Mouse (Mus musculus): ENCODE measurements around the gene Polr2e.

The Polr2e gene

DNA sequence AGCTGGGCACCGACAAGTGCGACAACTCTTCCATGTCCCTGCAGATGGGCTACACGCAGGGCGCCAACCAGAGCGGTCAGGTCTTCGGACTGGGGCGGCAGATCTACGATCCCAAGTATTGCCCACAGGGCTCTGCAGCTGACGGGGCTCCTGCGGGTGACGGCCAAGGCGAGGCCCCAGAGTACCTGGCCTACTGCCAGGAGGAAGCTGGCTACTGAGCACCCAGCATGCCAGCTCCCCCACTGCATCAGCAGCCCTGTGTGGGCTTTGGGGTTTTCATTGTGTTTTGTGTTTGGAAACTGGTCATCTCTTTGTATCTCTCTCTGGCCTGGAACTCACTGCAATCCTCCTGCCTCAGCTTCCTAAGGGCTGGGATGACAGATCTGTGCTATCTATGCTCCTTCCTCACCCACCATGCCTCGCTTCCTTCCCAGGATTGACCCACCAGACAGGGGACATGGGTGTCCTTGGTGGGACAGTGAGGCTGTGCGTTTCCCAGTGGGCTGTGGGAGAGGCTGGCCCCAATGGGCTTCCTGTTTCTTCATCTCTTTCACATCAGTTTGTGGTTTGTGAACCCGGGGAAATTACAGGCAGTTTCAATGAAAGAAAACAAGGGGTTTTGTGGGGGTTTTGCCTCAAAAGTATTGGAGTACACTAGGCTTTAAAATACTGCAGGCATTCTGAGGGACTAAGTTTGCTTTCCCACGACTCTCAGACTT is 45.0 kb downstream of the Polr2e start:
- in situ Hi-C loops (cut with MboI; ENCODE audit: unreplicated experiment in 2 of 2) = no loop called here

DNA sequence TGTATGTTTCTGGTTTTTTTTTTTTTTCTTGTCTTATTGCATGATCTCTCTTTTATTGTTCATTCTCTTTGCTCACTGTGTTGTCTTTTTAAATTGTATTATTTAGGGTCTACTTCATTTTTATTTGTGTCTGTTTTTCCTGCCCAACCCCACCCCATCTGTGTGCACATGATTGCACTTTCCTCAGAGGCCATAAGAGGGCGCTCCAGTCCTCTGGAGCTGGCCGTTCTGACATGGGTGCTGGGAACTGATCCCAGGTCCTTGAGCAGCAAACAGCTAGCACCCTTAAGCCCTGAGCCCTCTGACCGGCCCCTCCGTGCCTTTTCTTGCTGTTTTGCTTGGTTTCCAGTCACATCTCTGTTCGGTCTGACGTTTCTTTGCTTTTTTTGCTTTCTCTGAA is 48.0 kb downstream of the Polr2e start:
- in situ Hi-C loops (cut with MboI; ENCODE audit: unreplicated experiment in 2 of 2) = no loop called here

DNA sequence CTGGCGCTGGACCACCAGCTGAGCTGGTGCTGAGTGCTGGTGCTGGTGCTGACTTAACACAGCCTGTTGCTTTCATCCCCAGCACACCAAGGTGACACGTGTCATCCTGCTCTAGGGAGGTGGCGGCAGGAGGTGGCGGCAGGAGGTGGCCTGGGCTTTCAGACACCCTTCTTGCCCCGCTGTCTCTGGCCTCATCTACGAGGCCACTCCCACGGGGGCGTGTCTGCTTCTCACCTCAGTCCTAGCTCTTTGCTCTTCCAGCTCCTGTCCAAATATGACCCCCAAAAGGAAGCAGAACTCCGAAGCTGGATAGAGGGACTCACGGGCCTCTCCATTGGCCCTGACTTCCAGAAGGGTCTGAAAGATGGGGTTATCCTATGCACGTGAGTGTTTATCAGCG is 48.5 kb downstream of the Polr2e start:
- in situ Hi-C loops (cut with MboI; ENCODE audit: unreplicated experiment in 2 of 2) = no loop called here

DNA sequence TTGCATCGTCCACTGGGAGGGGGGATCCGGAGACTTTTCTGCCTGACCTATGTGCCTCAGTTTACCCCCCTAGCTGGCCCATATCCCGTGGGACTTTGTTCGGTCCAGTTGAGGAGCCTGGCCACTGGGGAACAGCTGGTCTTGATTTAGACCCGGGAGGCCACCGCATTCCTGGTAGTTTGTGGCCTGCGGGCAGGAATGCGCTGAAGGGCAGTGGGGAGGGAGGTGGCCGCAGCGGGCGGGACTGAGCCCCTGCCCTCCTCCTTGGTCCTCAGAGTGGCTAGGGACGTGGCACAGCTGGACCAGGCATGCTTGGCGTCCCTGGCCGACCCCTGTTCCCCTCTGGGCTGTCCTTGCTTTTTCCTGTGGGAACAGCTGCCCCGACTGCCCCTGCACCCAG is 49.7 kb downstream of the Polr2e start:
- in situ Hi-C loops (cut with MboI; ENCODE audit: unreplicated experiment in 2 of 2) = loop anchor here (5.0 to 10.0 kb wide), 4 partner anchors 42 to 125 kb away; partner anchors contain the start of gene Stk11 (in 1 of the 2)

DNA sequence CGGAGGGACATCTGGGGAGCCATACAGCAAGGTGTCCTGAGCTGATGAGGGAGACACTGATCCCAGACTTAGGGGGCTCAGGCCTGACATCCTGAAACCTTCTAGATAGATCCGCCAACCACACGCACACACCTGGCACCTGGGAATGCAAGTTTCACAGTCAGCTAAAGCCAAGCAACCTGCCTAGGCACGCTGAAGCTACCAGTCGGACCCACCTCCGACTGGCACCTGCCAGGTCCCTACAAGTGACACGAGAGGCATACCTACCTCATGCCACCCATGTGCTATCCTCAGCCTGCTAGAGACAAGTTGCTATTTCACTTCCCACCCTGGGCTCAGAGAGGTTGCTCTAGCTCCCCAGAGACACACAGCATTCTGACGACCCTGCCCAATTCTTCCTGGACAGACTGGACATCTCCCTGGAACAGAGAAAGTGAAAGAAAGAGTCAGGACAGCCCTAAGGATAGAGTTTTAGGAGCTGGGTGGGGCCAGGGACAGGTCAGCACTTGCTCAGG is 50.3 kb downstream of the Polr2e start:
- in situ Hi-C loops (cut with MboI; ENCODE audit: unreplicated experiment in 2 of 2) = loop anchor here (5.0 to 10.0 kb wide), 4 partner anchors 43 to 125 kb away; partner anchors contain the start of gene Stk11 (in 1 of the 2)

DNA sequence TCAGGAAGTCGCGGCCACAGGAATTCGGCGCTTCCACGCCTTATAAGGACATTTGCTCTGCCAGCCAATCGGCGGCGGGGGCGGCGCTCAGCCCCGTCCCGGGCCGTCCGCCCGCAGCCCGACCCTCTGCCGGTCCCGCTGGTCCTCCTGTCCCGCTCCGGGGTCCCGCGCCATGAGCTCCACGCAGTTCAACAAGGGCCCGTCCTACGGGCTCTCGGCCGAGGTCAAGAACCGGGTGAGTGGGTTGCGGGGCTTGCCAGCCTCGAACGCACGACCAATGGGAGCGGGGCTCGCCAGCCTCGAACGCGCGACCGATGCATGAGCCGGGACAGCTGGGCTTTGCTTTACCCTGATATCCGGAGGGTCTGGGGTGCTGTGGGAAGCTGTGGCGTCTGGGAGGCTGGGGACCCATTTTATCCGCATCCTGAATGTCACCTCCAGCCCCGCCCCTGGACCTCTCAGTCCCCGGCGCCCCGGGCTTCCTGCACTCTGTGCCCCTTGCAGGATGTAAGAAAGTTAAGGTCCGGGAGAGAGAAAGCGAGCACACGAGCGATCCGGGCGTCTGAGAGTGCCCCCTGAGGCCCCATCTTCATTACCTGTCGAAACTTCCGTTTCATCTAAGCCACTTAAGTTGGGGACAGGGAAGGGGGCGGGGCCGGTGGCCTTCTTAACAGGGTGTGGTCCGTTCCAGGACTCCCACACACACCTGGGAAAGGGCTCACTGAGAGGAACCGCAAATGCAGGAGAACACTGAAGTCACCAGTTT is 50.9 kb downstream of the Polr2e start, which contains the start of gene Cnn2:
TSS of gene Cnn2 (plus strand) at position 79 of the 766 bp plus-strand sequence.
- in situ Hi-C loops (cut with MboI; ENCODE audit: unreplicated experiment in 2 of 2) = loop anchor here (5.0 to 10.0 kb wide), 4 partner anchors 44 to 126 kb away; partner anchors contain the start of gene Stk11 (in 1 of the 2)

DNA sequence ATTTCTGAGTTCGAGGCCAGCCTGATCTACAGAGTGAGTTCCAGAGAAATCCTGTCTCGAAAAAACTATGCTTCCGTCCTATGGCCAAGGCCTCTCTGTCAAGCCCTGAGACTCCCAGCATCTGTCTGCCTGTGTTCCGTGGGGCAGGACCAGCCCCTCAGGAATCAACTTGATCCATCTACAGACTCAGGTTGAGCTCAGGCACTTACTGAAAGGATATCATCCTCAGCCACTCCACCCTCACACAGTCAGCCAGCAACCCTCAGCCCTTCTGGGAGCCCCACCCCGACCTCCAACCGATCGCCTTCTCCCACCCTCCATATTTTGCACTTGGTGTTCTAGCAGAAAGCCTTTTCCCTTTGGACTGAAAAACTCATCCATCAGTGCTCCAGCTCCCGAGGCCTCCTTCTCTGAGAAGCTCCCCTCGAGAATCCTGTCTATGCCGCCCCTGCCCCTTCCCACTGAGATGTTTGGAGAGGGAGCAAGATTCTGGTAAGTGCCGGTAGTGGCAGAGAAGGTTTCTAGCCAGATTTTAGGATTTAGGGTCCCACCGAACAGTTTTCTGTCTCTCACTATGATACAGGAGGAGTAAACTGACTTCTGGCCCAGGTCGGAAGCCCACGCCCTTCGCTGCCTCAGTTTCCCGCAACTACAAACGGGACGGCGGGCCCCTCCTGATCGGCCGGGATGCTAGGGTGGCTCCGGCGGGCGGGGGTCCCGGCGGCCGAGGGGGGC is 51.7 kb downstream of the Polr2e start:
- in situ Hi-C loops (cut with MboI; ENCODE audit: unreplicated experiment in 2 of 2) = loop anchor here (5.0 to 10.0 kb wide), 4 partner anchors 44 to 127 kb away; partner anchors contain the start of gene Stk11 (in 1 of the 2)

DNA sequence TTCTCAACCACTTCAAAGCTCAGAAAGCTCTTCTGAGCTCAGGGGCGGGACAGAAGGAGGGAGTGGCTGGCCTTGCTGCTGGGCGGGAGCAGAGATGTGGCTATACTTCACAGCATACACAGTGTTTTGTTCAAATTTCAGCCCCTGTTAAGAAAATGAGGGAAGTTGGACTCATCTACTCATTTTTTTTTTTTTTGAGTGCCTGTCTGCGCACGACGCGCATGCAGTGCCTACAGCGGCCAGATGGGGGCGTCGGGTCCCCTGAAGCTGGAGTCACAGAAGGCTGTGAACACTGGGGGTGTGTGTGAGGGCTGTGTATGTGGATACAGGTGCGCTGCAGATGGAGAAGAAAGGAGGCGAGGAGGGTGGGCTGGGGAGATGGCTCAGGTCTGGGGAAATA is 52.6 kb downstream of the Polr2e start:
- in situ Hi-C loops (cut with MboI; ENCODE audit: unreplicated experiment in 2 of 2) = loop anchor here (5.0 to 10.0 kb wide), 4 partner anchors 45 to 128 kb away; partner anchors contain the start of gene Stk11 (in 1 of the 2)

DNA sequence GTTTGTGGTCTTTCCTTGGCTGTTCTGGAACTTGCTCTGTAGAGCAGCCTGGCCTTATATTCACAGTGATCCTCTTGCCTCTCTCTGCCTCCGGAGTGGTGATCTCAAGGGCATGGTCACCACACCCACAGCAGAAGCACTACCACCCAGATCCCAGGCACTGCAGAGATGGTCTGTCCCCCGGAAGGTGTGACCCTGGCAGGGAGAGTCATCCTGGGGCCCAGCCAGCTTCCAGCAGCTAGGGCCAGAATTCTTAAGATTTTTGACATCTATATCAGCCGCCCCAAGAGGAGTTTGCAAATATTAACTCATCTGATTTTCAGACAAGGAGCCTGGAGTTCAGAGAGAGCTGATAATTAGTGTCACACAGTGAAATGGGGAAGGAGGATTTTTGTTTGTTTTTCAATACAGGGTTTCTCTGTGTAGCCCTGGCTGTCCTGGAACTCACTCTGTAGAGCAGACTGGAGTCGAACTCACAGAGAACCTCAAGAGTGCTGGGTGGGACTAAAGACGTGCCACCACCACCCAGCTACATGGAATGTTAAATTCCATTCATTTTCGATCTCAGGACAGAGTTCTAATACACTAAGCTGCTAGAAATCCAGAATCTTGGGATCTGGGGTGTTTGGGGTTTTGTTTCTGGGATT is 53.2 kb downstream of the Polr2e start:
- in situ Hi-C loops (cut with MboI; ENCODE audit: unreplicated experiment in 2 of 2) = loop anchor here (5.0 to 10.0 kb wide), 4 partner anchors 46 to 128 kb away; partner anchors contain the start of gene Stk11 (in 1 of the 2)

Data from v-Abl transformed pro-B cells (cell line).